ENCODE assay signal across 14 mouse cellular contexts in genomic region chr10:76641894-76642627, GRCm38 (mm10). TPM values are rescaled to one million over a fixed set of nuclear protein-coding genes. Genes with fewer than 3 reads are reported as not detected.
DNase-seq lines count a peak whose midpoint lies in the region; ATAC-seq and TF ChIP-seq lines count a peak whose summit lies in the region.
"Had no signal": no experiment of that assay in that cellular context is flagged by ENCODE, and none has a peak within 500 bp of the region (broad histone marks: within the 10 kb centered on the region; RNA-seq: fewer than 3 reads in every experiment).

No protein-coding gene starts in this region.

- H3K27ac ChIP-seq in intestine, embryonic 14.5 days (ENCODE audit: low read depth): peak overlapping the region; percentile 93
- H3K27ac ChIP-seq in intestine, postnatal 0 days (ENCODE audit: low read depth, low read length): no peak overlapping the region
- no peak overlapping the region for H3K27ac ChIP-seq in hindbrain, embryonic 11.5 days (ENCODE audit: low read depth, low read length)
- H3K27ac ChIP-seq in midbrain, embryonic 11.5 days (ENCODE audit: low read depth, low read length): no peak overlapping the region
- H3K27ac ChIP-seq: forebrain, embryonic 13.5 days; hindbrain, embryonic 15.5 days; midbrain, embryonic 13.5 days had no signal

- no peaks in the 10 kb centered on the region for H3K9me3 ChIP-seq in intestine, embryonic 14.5 days (ENCODE audit: control insufficient read depth, low read length)
- H3K9me3 ChIP-seq in intestine, postnatal 0 days (ENCODE audit: control insufficient read depth): no peaks in the 10 kb centered on the region
- no peaks in the 10 kb centered on the region for H3K9me3 ChIP-seq in hindbrain, embryonic 11.5 days (ENCODE audit: control insufficient read depth, low read length)
- no peaks in the 10 kb centered on the region for H3K9me3 ChIP-seq in midbrain, embryonic 11.5 days (ENCODE audit: control insufficient read depth, low read length)
- H3K9me3 ChIP-seq: forebrain, embryonic 13.5 days; heart, embryonic 12.5 days; hindbrain, embryonic 15.5 days; midbrain, embryonic 13.5 days had no signal

- H3K4me2 ChIP-seq in intestine, embryonic 14.5 days (ENCODE audit: low read length): no peak overlapping the region
- H3K4me2 ChIP-seq in intestine, postnatal 0 days (replicated peaks; ENCODE audit: low read depth): no peak overlapping the region
- H3K4me2 ChIP-seq in hindbrain, embryonic 11.5 days (replicated peaks; ENCODE audit: low read depth, low read length): no peak overlapping the region
- H3K4me2 ChIP-seq in midbrain, embryonic 11.5 days: no peak overlapping the region
- H3K4me2 ChIP-seq: forebrain, embryonic 13.5 days; heart, embryonic 12.5 days; hindbrain, embryonic 15.5 days; midbrain, embryonic 13.5 days had no signal

- H3K9ac ChIP-seq in intestine, embryonic 14.5 days (ENCODE audit: low read length): no peak overlapping the region
- H3K9ac ChIP-seq in intestine, postnatal 0 days (ENCODE audit: low read depth, low read length): no peak overlapping the region
- H3K9ac ChIP-seq in hindbrain, embryonic 11.5 days (ENCODE audit: low read depth, low read length): no peak overlapping the region
- H3K9ac ChIP-seq in midbrain, embryonic 11.5 days (ENCODE audit: low read length): no peak overlapping the region
- H3K9ac ChIP-seq: forebrain, embryonic 13.5 days; heart, embryonic 12.5 days; hindbrain, embryonic 15.5 days; midbrain, embryonic 13.5 days had no signal

- no peaks in the 10 kb centered on the region for H3K27me3 ChIP-seq in intestine, embryonic 14.5 days (replicated peaks; ENCODE audit: control insufficient read depth, insufficient read depth, low read length)
- no peaks in the 10 kb centered on the region for H3K27me3 ChIP-seq in intestine, postnatal 0 days (replicated peaks; ENCODE audit: control insufficient read depth, insufficient read depth, low read length)
- H3K27me3 ChIP-seq in hindbrain, embryonic 11.5 days (ENCODE audit: control insufficient read depth, insufficient read depth, low read length): no peaks in the 10 kb centered on the region
- H3K27me3 ChIP-seq in midbrain, embryonic 11.5 days (ENCODE audit: control insufficient read depth, insufficient read depth, low read length): no peaks in the 10 kb centered on the region
- H3K27me3 ChIP-seq: forebrain, embryonic 13.5 days; heart, embryonic 12.5 days; hindbrain, embryonic 15.5 days; midbrain, embryonic 13.5 days had no signal

- no peak overlapping the region for H3K4me3 ChIP-seq in intestine, embryonic 14.5 days (ENCODE audit: low read depth, low read length)
- H3K4me3 ChIP-seq in intestine, postnatal 0 days (ENCODE audit: low read depth, low read length): no peak overlapping the region
- H3K4me3 ChIP-seq in hindbrain, embryonic 11.5 days (ENCODE audit: low read depth, low read length): no peak overlapping the region
- H3K4me3 ChIP-seq in midbrain, embryonic 11.5 days (ENCODE audit: low read depth, low read length): no peak overlapping the region
- H3K4me3 ChIP-seq: forebrain, embryonic 13.5 days; heart, embryonic 12.5 days; hindbrain, embryonic 15.5 days; midbrain, embryonic 13.5 days had no signal

- WGBS in intestine, embryonic 14.5 days: 86% methylated on average over 13 of the region's 13 CpGs
- 87% methylated on average over 13 of the region's 13 CpGs for WGBS in intestine, postnatal 0 days
- 88% methylated on average over 13 of the region's 13 CpGs for WGBS in hindbrain, embryonic 11.5 days
- WGBS in midbrain, embryonic 11.5 days: 90% methylated on average over 13 of the region's 13 CpGs

- TF ChIP-seq CTCF in intestine, postnatal 0 days (IDR thresholded peaks at IDR 0.05; ENCODE audit: low read depth): no peak

- peaks cover 11% of the 10 kb centered on the region; the same call in 1 of the 2 replicates for H3K4me1 ChIP-seq in intestine, embryonic 14.5 days (replicated peaks; ENCODE audit: control insufficient read depth, insufficient read depth, low read length)
- no peaks in the 10 kb centered on the region for H3K4me1 ChIP-seq in intestine, postnatal 0 days (replicated peaks; ENCODE audit: control insufficient read depth, insufficient read depth, low read length)
- no peaks in the 10 kb centered on the region for H3K4me1 ChIP-seq in hindbrain, embryonic 11.5 days (replicated peaks; ENCODE audit: control insufficient read depth, insufficient read depth, low read length)
- no peaks in the 10 kb centered on the region for H3K4me1 ChIP-seq in midbrain, embryonic 11.5 days (ENCODE audit: control insufficient read depth, insufficient read depth, low read length)
- H3K4me1 ChIP-seq: forebrain, embryonic 13.5 days; hindbrain, embryonic 15.5 days; midbrain, embryonic 13.5 days had no signal

- DNase-seq in adrenal gland, postnatal 10 days: peak; percentile 38
- DNase-seq in adrenal gland, adult 18-20 months (ENCODE audit: low spot score in 2 of 2): no peak
- peak; percentile 40 for DNase-seq in intestine, embryonic 14.5 days (ENCODE audit: low spot score)
- peak; percentile 51 for DNase-seq in testis, postnatal 10 days (ENCODE audit: low spot score)
- DNase-seq in testis, postnatal 14 days (ENCODE audit: low spot score): no peak
- no peak for DNase-seq in hindbrain, embryonic 11.5 days (ENCODE audit: low spot score)
- DNase-seq in midbrain, embryonic 11.5 days (ENCODE audit: low spot score, missing footprints): no peak
- DNase-seq: cerebellum, adult 9-11 months; thymus, postnatal 25 days had no signal

- ATAC-seq in intestine, embryonic 14.5 days (replicated peaks; ENCODE audit: low FRiP score, low TSS enrichment, low read depth): no peak
- ATAC-seq in intestine, postnatal 0 days: no peak
- ATAC-seq in hindbrain, embryonic 11.5 days (ENCODE audit: low FRiP score): no peak
- ATAC-seq in midbrain, embryonic 11.5 days (ENCODE audit: low FRiP score): no peak
- ATAC-seq: forebrain, embryonic 13.5 days; midbrain, embryonic 13.5 days had no signal

- no peaks in the 10 kb centered on the region for H3K36me3 ChIP-seq in intestine, embryonic 14.5 days (ENCODE audit: control insufficient read depth, insufficient read depth, low read length)
- no peaks in the 10 kb centered on the region for H3K36me3 ChIP-seq in intestine, postnatal 0 days (ENCODE audit: control insufficient read depth, insufficient read depth)
- H3K36me3 ChIP-seq in hindbrain, embryonic 11.5 days (ENCODE audit: control insufficient read depth, insufficient read depth, low read length): no peaks in the 10 kb centered on the region
- H3K36me3 ChIP-seq in midbrain, embryonic 11.5 days (ENCODE audit: control insufficient read depth, insufficient read depth, low read length): no peaks in the 10 kb centered on the region
- H3K36me3 ChIP-seq: heart, embryonic 12.5 days; hindbrain, embryonic 15.5 days; midbrain, embryonic 13.5 days had no signal

RNA-seq across cellular contexts. Expression of gene Col6a2, which starts 18.6 kb away (rescaled TPM):
- 100 to 1,000 TPM; 136 to 144 TPM for total RNA-seq in adrenal gland, postnatal 10 days (2021)
- 10 to 100 TPM; 20.4 to 44.9 TPM for total RNA-seq in adrenal gland, adult 18-20 months (2021)
- 164 and 184 TPM in 2 replicates for polyA plus RNA-seq in intestine, embryonic 14.5 days (2014; fragmentation: Nextera tagmentation; extraction: Ambion mirVana)
- polyA plus RNA-seq in intestine, postnatal 0 days (2015; fragmentation: Nextera tagmentation; extraction: Ambion mirVana): 99.2 and 101 TPM in 2 replicates
- 12.6 and 13.3 TPM in 2 replicates for polyA plus RNA-seq in hindbrain, embryonic 11.5 days (2014; fragmentation: Nextera tagmentation; extraction: Ambion mirVana)
- polyA plus RNA-seq in midbrain, embryonic 11.5 days (2014; fragmentation: Nextera tagmentation; extraction: Ambion mirVana): 10.7 and 10.8 TPM in 2 replicates

Comparison
In these comparisons a context has a peak if more than half of its experiments do, and no peak if none do; other contexts are left out.
1. DNase-seq: peak in adrenal gland, postnatal 10 days (single experiment), intestine, embryonic 14.5 days (single experiment) and testis, postnatal 10 days (single experiment); none in adrenal gland, adult 18-20 months (0 of 2), testis, postnatal 14 days (single experiment), hindbrain, embryonic 11.5 days (single experiment) and midbrain, embryonic 11.5 days (single experiment).